Mouse (Mus musculus) neural tube, embryonic 11.5 days (tissue): ENCODE data around the gene Rsph14. TPM values are rescaled to one million over a fixed set of nuclear protein-coding genes. Genes with fewer than 3 reads are reported as not detected.

ENCODE experiments used
- ATAC-seq: fragments of 200-750 bp; cut with Nextera tagmentation; 2 replicates; pipeline ENCODE4 v1.8.0; 2017; ENCODE audit warnings: moderate number of reproducible peaks, mild to moderate bottlenecking, moderate TSS enrichment, moderate library complexity; ENCODE audit not compliant: insufficient read depth, low FRiP score, low TSS enrichment
- DNase-seq: peaks from one replicate; pipeline ENCODE4 v3.0.0-alpha.2; 2015; ENCODE audit warnings: low spot score
- H3K27ac ChIP-seq: fragments of 300-500 bp; sonication (generic); 2 replicates; pipeline ENCODE4 v1.5.1; 2014; ENCODE audit warnings: low read depth, mild to moderate bottlenecking, low read length
- H3K27me3 ChIP-seq: fragments of 300-500 bp; sonication (generic); 2 replicates; pipeline ENCODE4 v1.6.1; 2014; ENCODE audit warnings: mild to moderate bottlenecking, low read length, mixed read lengths; ENCODE audit not compliant: control insufficient read depth, insufficient read depth
- H3K36me3 ChIP-seq: fragments of 300-500 bp; sonication (generic); 2 replicates; pipeline ENCODE4 v1.6.1; 2014; ENCODE audit warnings: mild to moderate bottlenecking, low read length, moderate library complexity, mixed read lengths; ENCODE audit not compliant: control insufficient read depth, insufficient read depth
- H3K4me1 ChIP-seq: fragments of 300-500 bp; sonication (generic); 2 replicates; pipeline ENCODE4 v1.6.1; 2014; ENCODE audit warnings: low read length, mixed read lengths; ENCODE audit not compliant: control insufficient read depth, insufficient read depth
- H3K4me2 ChIP-seq: fragments of 300-500 bp; sonication (generic); 2 replicates; pipeline ENCODE4 v1.6.1; 2014; ENCODE audit warnings: low read depth, mild to moderate bottlenecking, moderate library complexity
- H3K4me3 ChIP-seq: fragments of 300-500 bp; sonication (generic); 2 replicates; pipeline ENCODE4 v1.5.1; 2014; ENCODE audit warnings: low read depth, low read length
- H3K9ac ChIP-seq: fragments of 300-500 bp; sonication (generic); 2 replicates; pipeline ENCODE4 v1.6.1; 2014; ENCODE audit warnings: mild to moderate bottlenecking, low read length
- H3K9me3 ChIP-seq: fragments of 300-500 bp; sonication (generic); 2 replicates; pipeline ENCODE4 v1.6.1; 2016; ENCODE audit warnings: low read length; ENCODE audit not compliant: control insufficient read depth
- WGBS: fragments of 180-500 bp; shearing (Covaris S2); extraction: QIAGEN DNeasy Blood & Tissue Kit; methylation state at CpG from one replicate; pipeline ENCODE4 v1.1.7; 2014; 5-methylcytosine and 5-hydroxymethylcytosine counted together
- polyA plus RNA-seq: library from polyadenylated mRNA; unstranded; fragments of >200 nt; fragmentation: Nextera tagmentation; extraction: Ambion mirVana; gene quantifications from 2 replicates; pipeline ENCODE4 v1.2.1, GENCODE M21; 2014

Gene Rsph14
- polyA plus RNA-seq, 1 experiment from 2014 or later: not detected

DNA sequence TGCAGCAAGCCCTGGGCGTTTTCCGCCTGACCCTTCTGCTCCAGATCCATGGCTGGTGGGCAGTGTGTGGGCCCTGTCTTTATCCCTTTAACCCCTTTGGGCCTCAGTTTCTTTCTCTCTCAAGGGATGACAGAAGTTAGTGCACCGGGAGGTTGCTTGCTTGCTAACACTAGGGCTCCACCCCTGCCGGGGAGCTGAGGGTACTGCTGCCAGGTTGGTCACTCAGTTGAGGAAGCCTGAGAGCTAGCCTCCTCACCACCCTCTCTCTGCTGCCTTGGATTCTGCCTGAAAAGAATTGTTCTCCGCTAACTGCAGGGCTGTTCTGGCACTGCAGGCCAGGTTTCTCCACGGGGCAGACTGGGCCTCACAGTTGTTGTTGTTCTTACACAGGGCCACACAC lies 59.4 kb downstream of the Rsph14 start:
- no peak overlapping the region for H3K4me2 ChIP-seq
- no peaks in the 10 kb centered on the region for H3K4me1 ChIP-seq
- peaks cover 3% of the 10 kb centered on the region; the same call in 1 of the 2 replicates for H3K27me3 ChIP-seq
- H3K27ac ChIP-seq: no peak overlapping the region
- no peaks in the 10 kb centered on the region for H3K9me3 ChIP-seq
- H3K36me3 ChIP-seq: no peaks in the 10 kb centered on the region
- DNase-seq (no peak), ATAC-seq (no peak)
- H3K9ac ChIP-seq: no peak overlapping the region
- H3K4me3 ChIP-seq: no peak overlapping the region
- 72% methylated on average over 6 of the region's 6 CpGs for WGBS

GRCm38 (mm10) chr10:74969266-74969665 lies 63.1 kb downstream of the Rsph14 start:
- H3K4me2 ChIP-seq: no peak overlapping the region
- WGBS: 91% methylated on average over 2 of the region's 2 CpGs
- H3K27me3 ChIP-seq: peaks cover 6% of the 10 kb centered on the region
- H3K9ac ChIP-seq: no peak overlapping the region
- ATAC-seq (no peak), DNase-seq (no peak)
- H3K27ac ChIP-seq: no peak overlapping the region
- H3K4me3 ChIP-seq: no peak overlapping the region
- H3K4me1 ChIP-seq: peaks cover 3% of the 10 kb centered on the region; the same call in 1 of the 2 replicates
- H3K36me3 ChIP-seq: no peaks in the 10 kb centered on the region
- no peaks in the 10 kb centered on the region for H3K9me3 ChIP-seq

DNA sequence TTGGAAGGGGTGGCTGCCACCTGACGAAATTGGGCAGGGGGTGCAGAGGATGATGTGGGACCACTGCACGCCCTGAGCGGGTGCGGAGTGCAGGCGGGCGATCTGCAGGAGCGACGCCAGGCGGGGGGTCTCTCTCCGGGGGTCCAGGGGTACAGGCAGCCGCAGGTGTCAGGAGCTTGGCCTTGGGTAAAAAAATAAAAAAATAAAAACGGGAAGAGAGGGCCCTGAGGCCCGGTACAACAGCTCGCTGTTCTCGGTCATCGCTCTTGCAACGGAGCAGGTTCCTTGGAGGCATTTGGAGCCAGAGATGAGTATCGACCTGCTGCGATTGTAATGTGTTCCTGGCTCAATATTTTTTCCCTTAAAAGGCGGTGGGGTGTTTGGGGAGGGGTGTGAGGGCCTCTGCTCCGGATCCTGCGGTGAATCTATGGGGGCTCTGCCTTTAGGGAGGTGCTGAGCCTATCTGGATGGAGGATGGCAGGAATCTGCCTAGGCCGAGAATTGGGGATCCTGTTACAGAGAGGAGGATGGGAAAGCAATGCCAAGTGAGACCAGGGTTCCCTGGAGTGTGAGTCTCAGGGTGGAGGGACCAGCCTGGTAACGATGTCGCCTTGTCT lies 64.6 kb downstream of the Rsph14 start:
- peak overlapping the region; percentile 49 for H3K9ac ChIP-seq
- H3K4me2 ChIP-seq: peak overlapping the region; percentile 82
- 2% methylated on average over 25 of the region's 25 CpGs for WGBS
- H3K9me3 ChIP-seq: no peaks in the 10 kb centered on the region
- no peak overlapping the region for H3K27ac ChIP-seq
- H3K27me3 ChIP-seq: peaks cover 6% of the 10 kb centered on the region
- peaks cover 3% of the 10 kb centered on the region; the same call in 1 of the 2 replicates for H3K4me1 ChIP-seq
- H3K4me3 ChIP-seq: peak overlapping the region; percentile 58
- peak; percentile 2; the same call in 1 of the 2 replicates for ATAC-seq
- no peak for DNase-seq
- no peaks in the 10 kb centered on the region for H3K36me3 ChIP-seq

- peak within 1 kb of the TSS; percentile 49 for H3K9ac ChIP-seq
- H3K4me3 ChIP-seq: peak within 1 kb of the TSS; percentile 58
- peak within 1 kb of the TSS; percentile 82 for H3K4me2 ChIP-seq
- peaks cover 6% of the 10 kb centered on the region for H3K27me3 ChIP-seq
- no peaks in the 10 kb centered on the region for H3K9me3 ChIP-seq
- H3K4me1 ChIP-seq: peaks cover 3% of the 10 kb centered on the region; the same call in 1 of the 2 replicates
- no peaks in the 10 kb centered on the region for H3K36me3 ChIP-seq
- H3K27ac ChIP-seq: no peak within 1 kb of the TSS
- DNase-seq: peak; percentile 98
- WGBS: under 1% methylated on average over 83 of the region's 83 CpGs
- peak; percentile 96 for ATAC-seq
Observed at GRCm38 (mm10) chr10:74966850-74967451, 65.4 kb downstream of the Rsph14 start, which contains the start of gene Gnaz. Gene Gnaz, plus strand, starts transcription at chr10:74967177.

DNA sequence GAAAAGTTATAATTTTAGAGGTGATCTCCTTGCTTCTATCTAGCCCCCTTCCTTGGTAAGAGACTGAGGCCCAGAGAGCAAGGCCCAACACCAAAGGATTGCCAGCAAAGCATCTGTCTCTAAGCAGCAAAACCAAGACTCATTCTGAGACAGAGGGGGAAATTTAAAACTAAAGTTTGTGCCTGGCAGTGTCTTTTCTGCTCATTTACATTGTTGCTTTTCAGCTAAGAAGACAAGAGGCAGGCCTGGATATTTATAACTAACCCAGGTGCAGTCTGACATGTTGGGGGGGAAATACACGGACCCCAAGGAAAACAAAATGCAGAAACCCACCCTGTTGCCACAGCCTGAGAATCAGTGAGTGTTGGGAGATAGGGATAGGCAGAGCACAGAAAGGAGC lies 68.0 kb downstream of the Rsph14 start:
- no peak overlapping the region for H3K27ac ChIP-seq
- peaks cover 3% of the 10 kb centered on the region; the same call in 1 of the 2 replicates for H3K4me1 ChIP-seq
- ATAC-seq (no peak), DNase-seq (no peak)
- H3K4me3 ChIP-seq: no peak overlapping the region
- H3K9me3 ChIP-seq: no peaks in the 10 kb centered on the region
- H3K27me3 ChIP-seq: peaks cover 6% of the 10 kb centered on the region
- no peak overlapping the region for H3K4me2 ChIP-seq
- H3K36me3 ChIP-seq: no peaks in the 10 kb centered on the region
- H3K9ac ChIP-seq: no peak overlapping the region
- 75% methylated on average over 1 of the region's 1 CpGs for WGBS

DNA sequence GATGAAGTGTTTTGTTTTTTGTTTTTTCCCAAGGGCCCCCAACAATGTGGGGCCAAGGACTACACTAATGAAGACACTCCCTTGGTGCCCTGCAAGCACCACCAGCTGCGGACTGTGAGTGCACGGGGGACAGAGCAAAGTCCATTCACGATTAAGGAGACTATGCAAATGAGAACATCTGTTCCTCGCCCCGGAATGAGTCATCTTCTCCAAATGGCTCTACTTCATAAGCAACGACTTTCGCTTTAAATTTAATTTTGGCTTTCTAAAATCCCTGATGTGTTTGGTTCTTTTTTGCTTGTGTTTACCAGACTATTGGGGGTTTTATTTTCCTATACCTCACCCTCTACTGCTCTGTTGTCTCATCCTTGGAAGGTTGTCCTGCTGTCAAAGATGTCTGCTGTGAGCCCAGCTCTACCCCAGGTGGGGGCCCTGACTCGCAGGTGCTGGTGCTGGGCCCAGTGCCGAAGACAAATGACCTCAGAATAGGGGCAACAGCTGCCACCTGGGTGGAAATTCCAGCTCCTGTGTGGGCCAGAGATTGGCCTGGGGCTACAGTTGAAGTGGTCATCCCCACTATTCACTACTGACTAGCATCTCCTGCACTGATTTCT lies 79.4 kb downstream of the Rsph14 start:
- 49% methylated on average over 9 of the region's 9 CpGs for WGBS
- no peak for DNase-seq
- H3K36me3 ChIP-seq: no peaks in the 10 kb centered on the region
- H3K9ac ChIP-seq: no peak overlapping the region
- H3K27ac ChIP-seq: no peak overlapping the region
- no peaks in the 10 kb centered on the region for H3K4me1 ChIP-seq
- ATAC-seq: no peak
- H3K4me2 ChIP-seq: no peak overlapping the region
- no peak overlapping the region for H3K4me3 ChIP-seq
- no peaks in the 10 kb centered on the region for H3K27me3 ChIP-seq
- H3K9me3 ChIP-seq: no peaks in the 10 kb centered on the region

GRCm38 (mm10) chr10:74940795-74941194 lies 91.6 kb downstream of the Rsph14 start:
- DNase-seq: no peak
- no peaks in the 10 kb centered on the region for H3K27me3 ChIP-seq
- no peak overlapping the region for H3K9ac ChIP-seq
- H3K27ac ChIP-seq: no peak overlapping the region
- no peak overlapping the region for H3K4me3 ChIP-seq
- ATAC-seq: no peak
- no peaks in the 10 kb centered on the region for H3K9me3 ChIP-seq
- 92% methylated on average over 1 of the region's 1 CpGs for WGBS
- no peaks in the 10 kb centered on the region for H3K4me1 ChIP-seq
- no peaks in the 10 kb centered on the region for H3K36me3 ChIP-seq
- no peak overlapping the region for H3K4me2 ChIP-seq

GRCm38 (mm10) chr10:74939300-74939699 lies 93.1 kb downstream of the Rsph14 start:
- no peaks in the 10 kb centered on the region for H3K27me3 ChIP-seq
- 71% methylated on average over 3 of the region's 3 CpGs for WGBS
- H3K4me3 ChIP-seq: no peak overlapping the region
- H3K4me2 ChIP-seq: no peak overlapping the region
- H3K27ac ChIP-seq: no peak overlapping the region
- no peak overlapping the region for H3K9ac ChIP-seq
- H3K4me1 ChIP-seq: no peaks in the 10 kb centered on the region
- no peaks in the 10 kb centered on the region for H3K36me3 ChIP-seq
- DNase-seq: no peak
- no peaks in the 10 kb centered on the region for H3K9me3 ChIP-seq
- ATAC-seq: no peak
